Mouse (Mus musculus) forebrain, embryonic 10.5 days (tissue): ENCODE data around the gene Ctr9. TPM values are rescaled to one million over a fixed set of nuclear protein-coding genes. Genes with fewer than 3 reads are reported as not detected.

Experiments
- DNase-seq: peaks from one replicate; pipeline ENCODE4 v3.0.0-alpha.2; 2017; ENCODE audit warnings: low spot score; ENCODE audit errors: extremely low spot score
- H3K27ac ChIP-seq: fragments of 300-500 bp; sonication (generic); 2 replicates; pipeline ENCODE4 v1.5.1; 2016; ENCODE audit warnings: mild to moderate bottlenecking
- H3K27me3 ChIP-seq: fragments of 300-500 bp; sonication (generic); 2 replicates; pipeline ENCODE4 v1.6.1; 2016; ENCODE audit warnings: mild to moderate bottlenecking; ENCODE audit not compliant: poor library complexity, severe bottlenecking
- H3K36me3 ChIP-seq: fragments of 300-500 bp; sonication (generic); replicated peaks from 2 replicates; pipeline ENCODE4 v1.6.1; 2016; ENCODE audit warnings: mild to moderate bottlenecking, moderate library complexity
- H3K4me1 ChIP-seq: fragments of 300-500 bp; sonication (generic); 2 replicates; pipeline ENCODE4 v1.6.1; 2016
- H3K4me3 ChIP-seq: fragments of 300-500 bp; sonication (generic); 2 replicates; pipeline ENCODE4 v1.5.1; 2016; ENCODE audit warnings: mild to moderate bottlenecking, moderate library complexity
- H3K9me3 ChIP-seq: fragments of 300-500 bp; sonication (generic); 2 replicates; pipeline ENCODE4 v1.6.1; 2016; ENCODE audit warnings: mild to moderate bottlenecking, moderate library complexity
- WGBS: fragments of 180-500 bp; shearing (Covaris S2); methylation state at CpG from one replicate; pipeline ENCODE4 v1.1.7; 2016; 5-methylcytosine and 5-hydroxymethylcytosine counted together
- polyA plus RNA-seq: library from polyadenylated mRNA; unstranded; fragments of >200 nt; fragmentation: Nextera tagmentation; extraction: Ambion mirVana; gene quantifications from 2 replicates; pipeline ENCODE4 v1.2.1, GENCODE M21; 2016

The Ctr9 gene
- polyA plus RNA-seq, 1 experiment from 2014 or later, result 76.3 TPM

DNA sequence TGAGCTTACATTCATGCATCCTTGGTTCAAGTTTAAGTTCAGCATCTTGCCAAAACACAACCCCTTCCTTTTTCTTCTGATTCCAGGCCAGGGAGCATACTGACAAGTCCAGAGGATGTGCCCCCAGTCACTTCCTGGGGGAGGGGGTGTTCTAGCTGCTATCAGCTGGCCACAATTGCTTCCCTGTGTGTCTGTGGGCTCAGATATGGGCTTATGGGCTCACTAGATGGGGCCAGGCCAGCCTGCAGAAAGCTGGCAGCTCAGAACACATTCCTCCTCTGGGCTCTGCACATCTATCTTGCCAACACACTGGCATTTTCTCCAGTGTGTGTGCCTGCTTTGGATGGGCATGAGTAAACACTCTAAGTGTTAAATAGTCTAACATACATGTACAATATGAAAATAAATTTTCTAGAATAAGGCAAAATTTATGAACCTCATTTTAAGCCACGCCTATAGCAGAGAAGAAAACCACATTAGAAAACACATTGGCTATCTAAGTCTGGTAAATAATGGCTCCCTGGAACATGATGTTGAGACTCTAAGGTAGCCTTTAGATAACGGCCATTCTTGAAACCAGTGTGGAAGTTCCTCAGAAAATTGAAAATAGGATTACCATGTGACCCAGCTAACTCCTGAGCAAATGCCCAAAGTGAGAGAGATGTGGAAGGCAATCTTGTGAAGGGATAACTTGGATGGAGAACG, 24.5 kb upstream of the Ctr9 start:
- no peaks in the 10 kb centered on the region for H3K4me1 ChIP-seq
- H3K27me3 ChIP-seq, result no peaks in the 10 kb centered on the region
- 86% methylated on average over 3 of the region's 3 CpGs for WGBS
- H3K27ac ChIP-seq, result no peak overlapping the region
- H3K4me3 ChIP-seq, result no peak overlapping the region
- no peaks in the 10 kb centered on the region for H3K9me3 ChIP-seq
- no peak for DNase-seq
- no peaks in the 10 kb centered on the region for H3K36me3 ChIP-seq

DNA sequence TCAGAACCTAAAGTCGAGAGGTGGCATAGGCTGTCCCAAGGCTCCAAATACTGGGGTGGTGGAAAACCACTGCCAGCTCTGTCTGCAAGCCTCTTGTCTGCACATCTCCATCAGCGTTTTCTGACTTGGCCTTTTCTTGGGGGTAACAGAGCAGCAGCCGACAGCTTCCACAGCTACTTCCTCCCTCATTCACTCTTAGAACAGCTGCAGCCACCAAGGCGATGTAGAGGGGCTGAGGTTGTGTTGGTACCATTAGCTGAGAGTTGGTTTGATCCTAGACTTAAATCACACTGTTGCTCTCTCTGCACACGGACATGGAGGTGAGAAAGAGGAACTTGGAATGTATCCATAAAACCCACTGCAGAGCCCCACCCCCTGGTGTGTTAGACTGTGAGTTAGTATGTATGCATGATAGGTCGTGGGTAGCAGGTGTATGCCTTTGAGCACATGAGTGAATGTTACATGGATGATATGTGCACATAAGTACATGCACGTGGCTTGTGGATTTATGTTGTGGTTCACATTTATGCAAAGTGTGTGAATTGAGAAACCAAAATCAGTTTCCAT, 14.6 kb upstream of the Ctr9 start:
- Histone ChIP-seq H3K27ac (no peak overlapping the region), H3K4me1 (no peaks in the 10 kb centered on the region), H3K4me3 (no peak overlapping the region), H3K27me3 (no peaks in the 10 kb centered on the region), H3K9me3 (no peaks in the 10 kb centered on the region), H3K36me3 (no peaks in the 10 kb centered on the region)
- 82% methylated on average over 7 of the region's 7 CpGs for WGBS
- DNase-seq, result no peak

- 35% methylated on average over 5 of the region's 5 CpGs for WGBS
Observed at GRCm38 (mm10) chr7:111014893-111015292, 13.9 kb upstream of the Ctr9 start.

DNA sequence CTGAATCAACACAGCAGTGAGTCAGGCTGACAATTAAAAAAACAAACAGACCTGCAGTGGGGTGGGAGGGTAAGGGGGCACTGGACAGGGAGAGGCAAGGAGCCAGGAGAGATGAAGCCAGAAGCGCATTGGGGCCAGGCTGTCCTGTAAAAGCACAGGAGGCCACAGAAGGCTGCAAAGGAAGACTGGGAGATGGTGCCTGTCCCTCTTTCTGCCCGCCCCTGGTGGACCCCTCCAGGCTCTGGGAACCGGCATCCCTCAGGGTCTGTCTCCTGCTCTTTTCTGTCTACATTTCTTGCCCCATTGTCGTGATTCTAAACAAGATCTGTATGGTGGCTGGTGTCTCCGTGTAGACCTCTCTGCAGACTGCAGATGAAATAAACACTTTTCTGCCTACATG, 13.0 kb upstream of the Ctr9 start:
- Histone ChIP-seq H3K4me1 (no peaks in the 10 kb centered on the region), H3K4me3 (no peak overlapping the region), H3K9me3 (no peaks in the 10 kb centered on the region), H3K27me3 (no peaks in the 10 kb centered on the region), H3K36me3 (no peaks in the 10 kb centered on the region), H3K27ac (no peak overlapping the region)
- 80% methylated on average over 5 of the region's 5 CpGs for WGBS
- no peak for DNase-seq

More at GRCm38 (mm10) chr7:111014893-111015292, 13.9 kb upstream of the Ctr9 start:
- no peaks in the 10 kb centered on the region for H3K4me1 ChIP-seq
- no peak overlapping the region for H3K4me3 ChIP-seq
- no peaks in the 10 kb centered on the region for H3K9me3 ChIP-seq
- no peaks in the 10 kb centered on the region for H3K36me3 ChIP-seq
- no peaks in the 10 kb centered on the region for H3K27me3 ChIP-seq
- peak; percentile 85 for DNase-seq
- no peak overlapping the region for H3K27ac ChIP-seq

DNA sequence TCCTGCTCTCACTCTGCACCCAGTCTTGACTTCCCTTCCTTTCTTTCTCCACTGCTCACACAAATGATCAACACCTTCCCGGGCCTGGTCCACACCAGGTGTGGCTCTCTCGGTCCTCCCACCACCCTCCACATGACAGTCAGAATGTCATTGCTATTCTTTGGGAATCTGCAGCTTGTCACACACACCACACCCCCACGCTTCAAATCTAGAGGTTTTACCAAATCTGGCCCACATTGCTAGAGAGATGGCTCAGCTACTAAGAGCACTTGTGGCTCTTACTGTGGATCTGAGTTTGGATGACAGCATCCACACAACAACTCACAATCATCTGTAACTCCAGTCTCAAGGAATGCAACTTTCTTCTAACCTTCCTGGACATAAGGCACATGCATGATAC, 11.8 kb upstream of the Ctr9 start:
- DNase-seq, result no peak
- Histone ChIP-seq H3K27me3 (no peaks in the 10 kb centered on the region), H3K9me3 (no peaks in the 10 kb centered on the region), H3K27ac (no peak overlapping the region), H3K4me1 (no peaks in the 10 kb centered on the region), H3K36me3 (no peaks in the 10 kb centered on the region), H3K4me3 (no peak overlapping the region)
- 86% methylated on average over 3 of the region's 3 CpGs for WGBS

GRCm38 (mm10) chr7:111020814-111021213, 7.9 kb upstream of the Ctr9 start:
- H3K9me3 ChIP-seq, result no peaks in the 10 kb centered on the region
- H3K27me3 ChIP-seq, result no peaks in the 10 kb centered on the region
- no peak overlapping the region for H3K4me3 ChIP-seq
- WGBS, result 88% methylated on average over 4 of the region's 4 CpGs
- no peaks in the 10 kb centered on the region for H3K36me3 ChIP-seq
- H3K27ac ChIP-seq, result no peak overlapping the region
- peaks cover 19% of the 10 kb centered on the region for H3K4me1 ChIP-seq
- no peak for DNase-seq

- peak; percentile 21 for DNase-seq
- no peaks in the 10 kb centered on the region for H3K27me3 ChIP-seq
- 22% methylated on average over 8 of the region's 8 CpGs for WGBS
- no peaks in the 10 kb centered on the region for H3K9me3 ChIP-seq
- H3K27ac ChIP-seq, result peak overlapping the region; percentile 69; the same call in 1 of the 2 replicates
- H3K4me1 ChIP-seq, result peaks cover 21% of the 10 kb centered on the region
- no peak overlapping the region for H3K4me3 ChIP-seq
- H3K36me3 ChIP-seq, result no peaks in the 10 kb centered on the region
Observed at GRCm38 (mm10) chr7:111024068-111024594, 4.6 kb upstream of the Ctr9 start.

- Histone ChIP-seq H3K9me3 (no peaks in the 10 kb centered on the region), H3K4me1 (peaks cover 28% of the 10 kb centered on the region), H3K36me3 (no peaks in the 10 kb centered on the region), H3K27me3 (no peaks in the 10 kb centered on the region), H3K27ac (no peak overlapping the region), H3K4me3 (no peak overlapping the region)
- WGBS, result 68% methylated on average over 4 of the region's 4 CpGs
- DNase-seq, result no peak
Observed at GRCm38 (mm10) chr7:111024912-111025311, 3.8 kb upstream of the Ctr9 start.

DNA sequence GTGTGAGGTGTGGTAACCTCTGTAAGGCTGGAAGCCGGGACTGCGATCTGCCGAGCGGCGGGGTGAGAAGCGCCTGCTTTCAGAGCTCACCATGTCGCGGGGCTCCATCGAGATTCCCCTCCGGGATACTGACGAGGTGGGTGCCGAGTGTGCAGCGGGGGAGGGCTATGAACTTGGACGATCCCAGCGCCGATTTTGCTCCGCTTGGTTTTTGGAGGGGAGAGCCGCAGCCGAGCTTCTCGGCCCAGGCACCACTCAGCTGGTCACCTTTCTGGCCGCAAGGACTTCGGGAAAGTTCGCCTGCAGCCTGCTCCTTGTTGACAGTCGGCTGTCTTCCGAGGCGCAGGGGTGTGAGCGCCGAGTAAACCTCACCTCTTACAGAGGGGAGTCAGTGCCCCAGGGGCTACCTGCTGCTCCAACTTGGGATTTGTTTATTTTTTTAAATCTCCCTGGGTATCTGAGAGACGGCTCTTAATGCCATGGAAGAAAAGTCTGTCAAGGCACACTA, 349 bp downstream of the Ctr9 start:
- peaks cover 42% of the 10 kb centered on the region for H3K36me3 ChIP-seq

GRCm38 (mm10) chr7:111048920-111049319, 20.2 kb downstream of the Ctr9 start:
- Histone ChIP-seq H3K36me3 (peaks cover 100% of the 10 kb centered on the region), H3K4me3 (no peak overlapping the region), H3K27me3 (no peaks in the 10 kb centered on the region), H3K9me3 (no peaks in the 10 kb centered on the region), H3K27ac (no peak overlapping the region), H3K4me1 (no peaks in the 10 kb centered on the region)
- 90% methylated on average over 5 of the region's 5 CpGs for WGBS
- DNase-seq, result no peak

More for the DNA sequence above, 349 bp downstream of the Ctr9 start:
- H3K4me3 ChIP-seq, result peak overlapping the region; percentile 93
- H3K27ac ChIP-seq, result peak overlapping the region; percentile 93
- DNase-seq, result no peak
- under 1% methylated on average over 29 of the region's 29 CpGs for WGBS
- no peaks in the 10 kb centered on the region for H3K27me3 ChIP-seq
- no peaks in the 10 kb centered on the region for H3K9me3 ChIP-seq
- H3K4me1 ChIP-seq, result peaks cover 24% of the 10 kb centered on the region

GRCm38 (mm10) chr7:111049652-111050421, 21.1 kb downstream of the Ctr9 start:
- no peaks in the 10 kb centered on the region for H3K9me3 ChIP-seq
- H3K4me3 ChIP-seq, result no peak overlapping the region
- 75% methylated on average over 6 of the region's 6 CpGs for WGBS
- peak; percentile 39 for DNase-seq
- H3K36me3 ChIP-seq, result peaks cover 100% of the 10 kb centered on the region
- H3K27ac ChIP-seq, result no peak overlapping the region
- H3K27me3 ChIP-seq, result no peaks in the 10 kb centered on the region
- no peaks in the 10 kb centered on the region for H3K4me1 ChIP-seq

- no peak overlapping the region for H3K4me3 ChIP-seq
- H3K36me3 ChIP-seq, result peaks cover 75% of the 10 kb centered on the region
- no peak for DNase-seq
- WGBS, result 93% methylated on average over 19 of the region's 19 CpGs
- H3K27me3 ChIP-seq, result no peaks in the 10 kb centered on the region
- no peaks in the 10 kb centered on the region for H3K9me3 ChIP-seq
- H3K27ac ChIP-seq, result no peak overlapping the region
- peaks cover 5% of the 10 kb centered on the region; the same call in 1 of the 2 replicates for H3K4me1 ChIP-seq
Observed at GRCm38 (mm10) chr7:111055221-111055620, 26.5 kb downstream of the Ctr9 start.
